Mouse (Mus musculus): ENCODE measurements around the gene Aph1b.

DNA sequence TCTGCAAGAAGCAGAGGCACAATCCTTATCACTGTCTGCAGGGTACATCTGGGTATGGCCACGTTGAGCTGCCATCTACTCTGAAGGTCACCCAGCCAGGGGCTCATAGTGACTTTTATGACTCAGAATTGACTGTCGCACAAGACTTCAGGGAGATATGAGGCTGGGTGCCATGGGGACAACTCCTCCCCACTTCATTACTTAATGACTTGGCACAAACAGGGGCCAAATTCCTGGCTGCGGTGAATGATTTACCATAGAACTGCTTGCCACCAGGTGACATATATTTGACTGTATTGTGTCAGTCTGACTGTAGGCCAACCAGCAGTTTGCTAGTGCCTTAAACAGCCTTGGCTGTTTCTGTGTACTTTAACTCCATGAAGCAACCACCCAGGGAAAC lies 26.0 kb downstream of the Aph1b start:
- no peak for TF ChIP-seq MEF2A (IDR thresholded peaks at IDR 0.05; ENCODE audit: borderline replicate concordance, low read depth, low read length)
- TF ChIP-seq POLR2AphosphoS2 (IDR thresholded peaks at IDR 0.05; ENCODE audit: low read depth, low read length), result no peak
- TF ChIP-seq EP300 (IDR thresholded peaks at IDR 0.05; ENCODE audit: low read length), result no peak
- TF ChIP-seq CTCF (conservative IDR thresholded peaks at IDR 0.05 in 1 of 2, IDR thresholded peaks at IDR 0.05 in 1 of 2; ENCODE audit: low read depth in 2 of 2, low read length in 2 of 2), result no peak
- TF ChIP-seq USF1 (IDR thresholded peaks at IDR 0.05; ENCODE audit: low read depth, low read length), result no peak
- TF ChIP-seq HCFC1 (IDR thresholded peaks at IDR 0.05; ENCODE audit: low read depth, low read length), result no peak
- no peak for TF ChIP-seq E2F4 (IDR thresholded peaks at IDR 0.05; ENCODE audit: insufficient replicate concordance, low read depth, low read length)
- no peak for TF ChIP-seq POLR2A (IDR thresholded peaks at IDR 0.05; ENCODE audit: low read depth, low read length)

Data from CH12.LX (cell line).